Mouse (Mus musculus) mature B cell (primary cell): ENCODE measurements around the gene Sgta.

Experiments used
- in situ Hi-C: fragments of 300-500 bp; cut with MboI; formaldehyde crosslinking; loops from 2 replicates; pipeline ENCODE4 v1.14.3; 2019

Sgta gene

GRCm38 (mm10) chr10:81019687-81020086 lies 40.3 kb downstream of the Sgta start:
- in situ Hi-C loops: no loop called here

- in situ Hi-C loops: no loop called here
Observed at GRCm38 (mm10) chr10:81018326-81018725, 41.7 kb downstream of the Sgta start.

GRCm38 (mm10) chr10:81016645-81017044 lies 43.3 kb downstream of the Sgta start:
- in situ Hi-C loops: no loop called here

DNA sequence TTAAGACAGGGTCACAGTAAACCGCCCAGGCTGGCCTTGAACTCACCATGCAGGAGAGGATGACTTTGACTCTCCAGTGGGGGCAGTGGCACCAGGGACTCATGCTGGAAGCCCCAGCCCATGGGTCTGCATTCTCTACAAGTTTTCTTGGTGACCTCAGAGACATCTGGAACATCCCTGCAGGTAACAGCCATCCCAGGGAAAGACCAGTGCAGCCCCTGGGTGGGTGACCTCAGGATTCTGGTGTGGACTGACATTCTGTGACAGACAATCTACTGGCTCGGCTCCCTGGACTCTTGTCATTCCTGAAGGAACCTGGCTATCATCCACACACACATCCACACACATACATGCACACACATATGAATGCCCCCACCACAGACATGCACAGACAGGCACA lies 44.3 kb downstream of the Sgta start:
- in situ Hi-C loops: no loop called here

DNA sequence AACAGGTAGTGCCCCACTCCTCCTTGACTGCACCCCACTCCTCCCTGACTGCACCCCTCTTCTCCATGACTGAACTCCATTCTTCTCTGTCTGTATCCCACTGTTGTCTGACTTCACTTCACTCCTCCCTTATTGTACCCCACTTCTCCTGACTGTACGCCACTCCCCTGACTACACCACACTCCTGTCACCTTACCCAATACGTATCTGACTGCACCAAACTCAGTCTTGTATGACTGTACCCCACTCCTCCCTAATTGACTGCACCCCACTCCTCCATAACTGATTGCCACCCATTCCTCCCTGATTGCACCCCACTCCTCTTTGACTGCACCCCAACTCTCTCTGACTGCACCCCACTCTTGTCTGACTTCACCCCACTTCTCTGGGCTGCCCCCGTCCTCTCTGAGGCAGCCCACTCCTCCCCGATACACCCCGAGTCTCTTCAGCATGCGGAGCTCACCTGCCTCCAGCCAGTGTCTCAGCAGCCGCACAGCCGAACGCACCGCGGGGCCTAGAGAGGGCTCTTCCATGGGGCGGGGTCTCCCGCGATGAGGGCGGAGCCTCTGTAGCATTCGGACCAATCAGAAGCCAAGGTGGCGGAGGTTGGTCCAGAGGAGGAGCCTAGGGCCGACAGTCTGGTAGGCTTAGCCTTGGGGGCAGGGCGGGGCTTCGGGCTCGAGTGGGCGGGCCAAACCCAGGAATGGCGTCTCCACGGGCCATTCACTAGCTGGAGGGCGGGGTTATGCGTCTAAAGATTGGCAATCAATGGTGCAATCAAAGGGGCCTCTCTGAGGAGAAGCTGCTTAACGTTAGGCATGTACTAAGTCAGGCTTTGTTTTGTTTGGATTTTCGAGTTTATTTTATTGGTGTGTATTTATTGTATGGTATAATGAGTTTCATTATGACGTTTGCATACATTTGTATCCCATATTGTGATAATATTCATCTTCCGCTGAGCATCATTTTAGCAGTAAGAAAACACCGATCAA lies 45.3 kb downstream of the Sgta start, which contains the start of gene Gng7:
Gene Gng7 (minus strand): TSS at position 553 of the 992 bp plus-strand sequence.
- in situ Hi-C loops: no loop called here

DNA sequence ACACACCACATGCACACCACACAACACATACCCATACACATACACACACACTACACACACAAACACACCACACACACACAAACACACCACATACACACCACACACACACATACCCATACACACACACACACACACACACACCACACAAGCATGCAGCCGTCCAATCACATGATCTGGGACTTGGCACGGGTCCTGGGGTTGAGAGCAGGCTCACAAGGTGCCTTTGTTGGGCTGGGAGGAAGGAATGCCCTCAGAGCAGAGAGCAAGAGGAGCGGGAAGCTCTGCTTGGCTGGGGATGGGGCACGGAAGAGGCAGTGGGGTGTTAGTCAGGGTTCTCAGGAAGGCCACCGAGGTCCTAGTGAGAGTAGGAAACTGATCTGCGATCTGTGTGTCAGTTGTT lies 49.1 kb downstream of the Sgta start:
- in situ Hi-C loops: no loop called here

DNA sequence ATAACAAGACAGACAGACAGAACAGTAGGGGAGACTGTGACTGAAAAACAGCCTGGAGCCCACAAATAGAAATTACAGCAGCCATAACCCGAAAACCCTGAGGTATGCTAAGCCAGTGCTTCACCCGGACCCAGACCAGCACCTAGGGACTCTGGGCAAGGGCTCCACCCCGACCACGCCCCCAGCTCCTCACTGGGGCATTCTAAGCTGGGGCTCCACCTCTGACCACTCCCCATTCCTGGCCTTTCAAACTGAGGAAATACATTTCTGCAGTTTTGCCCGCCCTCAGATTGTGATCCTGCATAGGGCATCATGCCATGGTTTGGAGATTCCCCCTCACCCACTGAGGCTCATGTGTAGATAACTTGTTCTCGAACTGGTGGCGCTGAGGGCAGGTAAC lies 52.7 kb downstream of the Sgta start:
- in situ Hi-C loops: no loop called here

DNA sequence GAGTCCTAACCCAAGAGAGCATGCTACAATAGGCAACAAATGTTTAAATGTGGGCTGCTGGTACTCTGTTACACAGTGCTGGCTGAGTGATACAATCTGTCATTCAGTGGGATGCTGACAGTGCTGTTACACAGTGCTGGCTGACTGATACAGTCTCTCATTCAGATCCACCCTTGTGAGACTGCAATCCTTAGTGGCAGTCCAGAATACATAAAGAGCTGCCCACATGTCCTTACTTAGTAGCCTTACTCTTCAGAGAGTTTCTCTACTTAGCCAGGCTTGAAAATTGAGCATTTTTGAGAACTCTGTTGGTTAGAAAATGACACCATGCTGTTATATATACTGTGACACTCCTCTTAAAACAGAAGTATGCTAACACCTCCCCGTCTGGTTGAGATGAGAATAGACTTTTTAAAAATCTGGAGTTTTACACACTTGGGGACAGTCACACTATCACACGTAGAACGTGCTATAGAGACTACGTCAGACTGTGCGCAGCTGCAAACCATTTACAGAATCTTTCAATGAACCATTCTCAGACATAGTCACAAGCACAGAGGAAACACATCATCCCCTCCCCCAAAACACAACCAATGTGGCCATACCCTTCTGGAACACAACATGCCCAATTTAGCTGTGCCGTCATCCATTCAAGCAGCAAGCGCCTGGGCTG lies 53.8 kb downstream of the Sgta start:
- in situ Hi-C loops: no loop called here

DNA sequence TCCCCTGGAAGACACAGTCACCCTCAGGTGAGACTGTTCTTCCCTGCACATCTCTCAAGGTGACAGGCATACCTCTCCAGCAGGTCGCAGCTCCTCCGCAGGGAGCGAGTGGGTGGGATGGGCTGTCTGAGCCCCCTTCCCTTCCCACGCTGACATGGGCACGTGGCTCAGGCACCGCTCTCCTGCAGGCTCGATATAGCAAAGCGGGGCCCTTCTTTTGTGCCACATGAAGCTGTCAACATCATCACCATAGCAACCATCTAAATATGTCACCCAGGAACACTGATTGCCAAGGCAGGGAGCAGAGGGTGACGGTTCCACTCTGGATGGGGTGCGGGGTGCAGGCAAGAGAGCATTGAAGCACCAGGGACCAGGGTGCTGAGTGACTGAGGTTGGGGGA lies 58.8 kb downstream of the Sgta start:
- in situ Hi-C loops: no loop called here

- in situ Hi-C loops: no loop called here
Observed at GRCm38 (mm10) chr10:81000197-81001062, 59.6 kb downstream of the Sgta start.

GRCm38 (mm10) chr10:80999362-81000196 lies 60.4 kb downstream of the Sgta start:
- in situ Hi-C loops: loop anchor here (5.0 to 10.0 kb wide), 2 partner anchors 72 to 255 kb away; partner anchors contain the start of gene Ap3d1

DNA sequence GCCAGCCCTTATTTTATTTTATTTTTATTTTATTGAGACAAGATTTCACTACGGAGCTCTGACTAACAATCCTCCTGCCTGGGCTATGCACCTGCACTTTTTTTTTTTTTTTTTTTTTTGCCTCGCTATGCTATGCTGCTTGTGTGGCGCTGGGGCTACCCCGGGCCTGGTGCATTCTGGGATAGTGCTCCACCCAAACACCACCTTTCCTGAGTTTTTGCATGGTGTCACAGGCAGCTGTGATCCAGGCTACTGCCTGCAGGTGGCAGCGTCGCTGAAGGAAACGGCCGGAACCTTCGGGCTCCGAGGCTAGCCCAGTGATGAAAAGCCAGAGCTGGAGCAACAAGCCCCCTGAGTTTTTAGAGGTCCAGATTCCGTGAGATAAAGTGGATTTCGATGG lies 61.2 kb downstream of the Sgta start:
- in situ Hi-C loops: loop anchor here (5.0 to 10.0 kb wide), 2 partner anchors 71 to 254 kb away; partner anchors contain the start of gene Ap3d1

- in situ Hi-C loops: loop anchor here (5.0 to 10.0 kb wide), 2 partner anchors 71 to 253 kb away; partner anchors contain the start of gene Ap3d1
Observed at GRCm38 (mm10) chr10:80998021-80998420, 62.0 kb downstream of the Sgta start.

GRCm38 (mm10) chr10:80997332-80997731 lies 62.6 kb downstream of the Sgta start:
- in situ Hi-C loops: loop anchor here (5.0 to 10.0 kb wide), 2 partner anchors 70 to 253 kb away; partner anchors contain the start of gene Ap3d1

DNA sequence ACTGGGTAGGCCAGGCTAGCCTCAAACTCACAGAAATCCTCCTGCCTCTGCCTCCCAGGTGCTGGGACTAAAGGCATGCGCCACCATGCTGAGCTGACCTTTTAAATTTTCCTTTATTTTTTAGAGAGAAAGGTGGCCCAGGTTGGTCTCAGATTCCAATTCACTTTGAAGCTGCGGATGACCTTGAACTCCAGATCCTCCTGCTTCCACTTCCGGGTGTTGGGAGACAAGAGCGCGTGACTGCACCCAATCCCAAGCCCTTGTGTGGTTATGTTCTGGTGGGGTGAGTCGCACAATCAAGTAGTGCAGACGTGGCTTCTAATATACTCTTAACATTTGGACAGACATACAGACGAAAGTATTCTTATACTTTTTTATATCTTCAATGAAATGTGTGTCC lies 63.5 kb downstream of the Sgta start:
- in situ Hi-C loops: loop anchor here (5.0 to 10.0 kb wide), 2 partner anchors 69 to 252 kb away; partner anchors contain the start of gene Ap3d1

GRCm38 (mm10) chr10:80995091-80995632 lies 64.8 kb downstream of the Sgta start:
- in situ Hi-C loops: loop anchor here (5.0 to 10.0 kb wide), 2 partner anchors 68 to 250 kb away; partner anchors contain the start of gene Ap3d1

DNA sequence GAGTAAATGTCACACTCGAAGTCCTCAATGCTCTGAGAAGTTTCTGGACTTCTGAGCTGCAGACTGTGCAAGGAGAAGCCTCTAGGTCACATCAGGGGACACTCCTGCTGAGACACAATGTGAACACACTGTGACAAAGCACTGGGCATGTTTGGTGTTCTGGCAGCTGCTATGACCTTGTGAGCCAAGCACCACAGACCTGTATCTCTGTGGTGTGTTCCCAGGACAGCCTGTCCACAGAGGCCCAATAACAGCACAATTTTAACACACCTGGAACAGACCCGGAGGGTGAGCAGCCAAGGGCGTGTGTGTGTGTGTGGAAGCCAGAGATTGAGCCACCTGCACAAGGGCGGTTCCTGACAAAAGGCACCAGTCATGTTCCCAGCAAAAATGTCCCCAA lies 65.4 kb downstream of the Sgta start:
- in situ Hi-C loops: loop anchor here (5.0 to 10.0 kb wide), 2 partner anchors 67 to 250 kb away; partner anchors contain the start of gene Ap3d1
